ENCODE assay signal across 21 mouse cellular contexts in the genomic region with DNA sequence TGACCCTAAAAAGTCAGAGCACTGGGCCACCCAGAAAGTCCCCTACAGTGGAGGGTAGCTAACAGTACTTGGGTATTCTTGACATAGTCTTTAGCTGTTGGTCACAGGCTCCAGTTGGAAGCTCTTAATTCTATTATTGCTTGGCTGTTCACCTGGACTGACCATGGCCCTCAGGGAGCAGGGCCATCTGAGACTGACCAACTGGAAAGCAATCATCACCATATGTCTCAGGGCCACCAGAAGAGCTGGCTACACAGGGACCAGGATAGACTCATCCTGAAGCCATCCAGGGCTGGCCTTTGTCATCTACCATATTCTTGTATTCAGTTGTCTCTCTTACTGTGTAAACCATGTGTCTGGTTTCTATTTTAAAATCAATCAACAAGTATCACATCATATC.
"Had no signal": no experiment of that assay in that cellular context is flagged by ENCODE, and none has a peak within 500 bp of the region (broad histone marks: within the 10 kb centered on the region; RNA-seq: fewer than 3 reads in every experiment).

No protein-coding gene starts in this region.

- H3K27ac ChIP-seq: limb, embryonic 10.5 days; limb, embryonic 13.5 days; liver, embryonic 12.5 days; liver, embryonic 15.5 days; macrophage; midbrain, embryonic 10.5 days; midbrain, embryonic 15.5 days; neural tube, embryonic 12.5 days; neural tube, embryonic 15.5 days; stomach, postnatal 0 days had no signal

- H3K4me1 ChIP-seq: liver, embryonic 12.5 days; liver, embryonic 15.5 days; midbrain, embryonic 10.5 days; midbrain, embryonic 15.5 days; neural tube, embryonic 12.5 days had no signal

- DNase-seq: kidney, postnatal 14 days; kidney, postnatal 4 days; liver; lung, adult 2 months; right cerebral cortex, adult 18-20 months; right cerebral cortex, postnatal 14 days; right cerebral cortex, postnatal 4 days; thymus, adult 2 months; thymus, postnatal 14 days; thymus, postnatal 4 days had no signal

- H3K4me3 ChIP-seq: limb, embryonic 10.5 days; limb, embryonic 13.5 days; liver, embryonic 12.5 days; liver, embryonic 15.5 days; megakaryocyte, embryonic 14.5 days; midbrain, embryonic 10.5 days; midbrain, embryonic 15.5 days; neural tube, embryonic 12.5 days; neural tube, embryonic 15.5 days had no signal

- H3K27me3 ChIP-seq: limb, embryonic 13.5 days; liver, embryonic 12.5 days; liver, embryonic 15.5 days; neural tube, embryonic 12.5 days; neural tube, embryonic 15.5 days had no signal
